Mouse (Mus musculus) retina, postnatal 1 day (tissue): ENCODE measurements around the gene Prep.
A peak's percentile ranks its signal among the peaks of the same experiment; 100 is the strongest.

Source experiments
- DNase-seq: peaks from one replicate; pipeline ENCODE4 v3.0.0-alpha.2; 2012

The Prep gene

GRCm38 (mm10) chr10:45066931-45067308 lies at the start of gene Prep:
TSS of gene Prep (plus strand) at chr10:45067203.
- DNase-seq: peak; percentile 93

- DNase-seq: no peak
Observed at GRCm38 (mm10) chr10:45017352-45017751, 49.7 kb upstream of the Prep start.

- DNase-seq: no peak
Observed at GRCm38 (mm10) chr10:45017851-45018250, 49.2 kb upstream of the Prep start.

- DNase-seq: no peak
Observed at GRCm38 (mm10) chr10:45019418-45019817, 47.6 kb upstream of the Prep start.

GRCm38 (mm10) chr10:45019849-45020248 lies 47.2 kb upstream of the Prep start:
- DNase-seq: no peak

- no peak for DNase-seq
Observed at GRCm38 (mm10) chr10:45020291-45020690, 46.7 kb upstream of the Prep start.

GRCm38 (mm10) chr10:45025184-45025583 lies 41.8 kb upstream of the Prep start:
- peak; percentile 16 for DNase-seq

- no peak for DNase-seq
Observed at GRCm38 (mm10) chr10:45026935-45027334, 40.1 kb upstream of the Prep start.

GRCm38 (mm10) chr10:45045268-45045928 lies 21.6 kb upstream of the Prep start:
- DNase-seq: peak; percentile 84

- peak; percentile 38 for DNase-seq
Observed at GRCm38 (mm10) chr10:45048158-45048557, 18.8 kb upstream of the Prep start.

GRCm38 (mm10) chr10:45048622-45049021 lies 18.4 kb upstream of the Prep start:
- peak; percentile 46 for DNase-seq

- peak; percentile 88 for DNase-seq
Observed at GRCm38 (mm10) chr10:45051125-45051744, 15.8 kb upstream of the Prep start.

GRCm38 (mm10) chr10:45058361-45058760 lies 8.6 kb upstream of the Prep start:
- no peak for DNase-seq

GRCm38 (mm10) chr10:45060841-45061240 lies 6.2 kb upstream of the Prep start:
- no peak for DNase-seq

- peak; percentile 43 for DNase-seq
Observed at GRCm38 (mm10) chr10:45066131-45066930, 672 bp upstream of the Prep start.

- DNase-seq: no peak
Observed at GRCm38 (mm10) chr10:45067436-45067925, 478 bp downstream of the Prep start.

- DNase-seq: no peak
Observed at GRCm38 (mm10) chr10:45069557-45069956, 2.6 kb downstream of the Prep start.

- DNase-seq: no peak
Observed at GRCm38 (mm10) chr10:45070362-45070761, 3.4 kb downstream of the Prep start.

- DNase-seq: no peak
Observed at GRCm38 (mm10) chr10:45070929-45071813, 4.2 kb downstream of the Prep start.

- no peak for DNase-seq
Observed at GRCm38 (mm10) chr10:45072339-45072738, 5.3 kb downstream of the Prep start.

GRCm38 (mm10) chr10:45074543-45074942 lies 7.5 kb downstream of the Prep start:
- peak; percentile 65 for DNase-seq

GRCm38 (mm10) chr10:45075491-45076051 lies 8.6 kb downstream of the Prep start:
- DNase-seq: peak; percentile 56
